Mouse (Mus musculus) induced T-regulatory cell, adult 2 months (primary cell): ENCODE measurements at regions not wholly inside any gene's neighbourhood (a gene's known extent, or its start where the extent isn't known, plus 50 kb on each side); places are given as distances from the start of the nearest gene placed in this dataset.
A peak's percentile ranks its signal among the peaks of the same experiment; 100 is the strongest.

ENCODE experiments used
- DNase-seq: peaks from one replicate; pipeline ENCODE4 v3.0.0-alpha.2; 2012; ENCODE audit warnings: low read depth

DNA sequence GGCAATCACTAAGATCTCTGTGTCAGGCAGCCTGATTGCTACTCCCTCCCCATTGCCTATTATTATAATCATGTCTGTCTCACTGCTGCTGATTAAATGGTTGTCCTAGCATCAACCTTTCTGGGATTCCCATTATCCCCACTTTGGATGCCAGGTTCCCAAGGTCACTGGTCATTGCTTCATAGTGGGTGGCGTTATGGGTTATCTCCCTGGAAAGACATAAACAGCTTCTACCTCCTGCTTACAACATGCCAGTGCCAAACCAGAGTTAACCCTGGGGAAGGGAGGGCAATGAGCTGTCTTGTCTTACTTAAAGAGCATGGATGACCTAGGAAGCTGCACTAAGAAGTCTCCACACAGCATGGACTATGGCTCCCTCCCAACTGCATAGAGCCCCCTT lies 136.9 kb downstream of the Uaca start:
- no peak for DNase-seq

DNA sequence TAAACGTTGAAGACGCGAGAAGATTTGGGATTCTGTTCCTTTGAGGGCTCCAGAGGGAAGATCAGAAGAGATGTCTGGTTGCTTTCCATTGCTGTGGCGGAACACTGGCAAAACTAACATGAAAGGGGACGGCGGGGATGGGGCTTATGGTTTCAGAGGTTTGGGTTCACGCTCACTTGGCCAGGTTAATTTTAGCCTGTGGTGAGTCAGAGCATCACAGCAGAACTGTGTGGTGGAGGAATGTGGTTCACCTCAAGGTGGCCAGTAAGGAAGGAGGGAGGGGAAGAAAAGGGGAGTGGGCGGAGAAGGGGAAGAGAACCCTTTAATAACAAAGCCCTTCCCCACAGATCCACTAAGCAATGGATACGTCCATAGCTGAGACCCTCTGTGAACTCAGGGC lies 142.6 kb downstream of the Uaca start:
- no peak for DNase-seq

DNA sequence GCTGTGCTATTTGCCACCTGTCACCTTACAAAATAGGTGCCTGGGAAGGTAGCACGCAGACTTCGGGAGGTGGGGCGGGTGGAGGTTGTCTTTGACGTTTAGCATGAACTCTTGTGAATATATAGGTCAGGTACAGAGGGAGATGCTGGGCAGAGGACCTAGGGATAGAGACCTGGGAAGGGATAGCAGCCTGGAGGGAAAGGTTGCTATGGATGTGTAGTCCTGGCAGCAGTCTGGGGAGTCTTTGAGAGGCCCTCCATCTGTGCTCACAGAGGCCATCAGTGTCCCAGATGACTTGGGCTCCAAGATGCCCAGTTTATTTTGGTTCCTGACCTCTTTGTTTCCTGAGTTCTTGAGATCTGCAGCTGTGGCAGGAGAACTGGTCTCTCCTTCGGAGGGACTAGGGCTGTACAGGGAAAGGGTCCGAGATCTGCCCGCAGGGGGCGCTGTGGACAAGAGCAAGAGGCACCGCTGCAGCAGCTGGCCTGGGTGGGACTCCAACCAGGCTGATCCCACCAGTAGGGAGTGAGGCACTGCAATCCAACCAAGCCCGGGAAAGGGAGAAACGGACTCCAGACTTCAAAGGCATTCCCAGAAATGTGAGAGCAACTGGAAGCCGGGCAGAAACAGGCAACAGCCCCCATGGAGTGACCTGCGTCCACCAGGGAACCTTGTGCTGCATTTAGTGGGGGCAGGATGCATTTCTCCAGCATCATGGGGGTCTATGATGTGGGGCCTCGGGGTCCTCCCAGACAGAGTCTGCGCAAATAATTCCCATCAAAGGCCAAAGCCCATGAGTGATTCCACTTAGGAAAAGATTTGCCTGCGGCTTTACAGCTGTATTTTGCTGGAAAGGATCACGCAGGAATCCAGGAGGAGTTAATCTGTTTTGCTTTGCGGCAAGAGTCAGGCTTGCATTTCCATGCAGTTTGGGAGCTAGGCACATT lies 145.8 kb downstream of the Uaca start:
- DNase-seq = peak; percentile 68

DNA sequence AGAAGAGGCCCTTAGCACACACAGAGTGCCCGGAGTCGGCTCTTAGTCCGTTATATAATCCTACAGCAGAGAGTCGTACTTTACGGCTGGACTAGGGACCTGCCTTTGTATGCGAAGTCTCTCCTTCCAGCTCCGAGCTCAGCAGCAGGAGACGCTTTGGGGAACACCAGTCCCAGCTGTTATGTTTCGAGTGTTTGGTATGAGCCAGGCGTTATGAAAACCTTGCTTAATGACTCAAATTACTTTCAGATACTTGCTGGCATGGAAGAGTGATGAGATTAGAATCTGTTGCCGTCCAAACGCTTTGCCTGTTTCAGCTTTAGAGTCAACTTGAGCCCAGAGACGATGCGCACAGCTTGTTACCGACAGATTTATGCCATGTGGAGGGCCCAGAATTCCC lies 153.0 kb downstream of the Uaca start:
- no peak for DNase-seq

DNA sequence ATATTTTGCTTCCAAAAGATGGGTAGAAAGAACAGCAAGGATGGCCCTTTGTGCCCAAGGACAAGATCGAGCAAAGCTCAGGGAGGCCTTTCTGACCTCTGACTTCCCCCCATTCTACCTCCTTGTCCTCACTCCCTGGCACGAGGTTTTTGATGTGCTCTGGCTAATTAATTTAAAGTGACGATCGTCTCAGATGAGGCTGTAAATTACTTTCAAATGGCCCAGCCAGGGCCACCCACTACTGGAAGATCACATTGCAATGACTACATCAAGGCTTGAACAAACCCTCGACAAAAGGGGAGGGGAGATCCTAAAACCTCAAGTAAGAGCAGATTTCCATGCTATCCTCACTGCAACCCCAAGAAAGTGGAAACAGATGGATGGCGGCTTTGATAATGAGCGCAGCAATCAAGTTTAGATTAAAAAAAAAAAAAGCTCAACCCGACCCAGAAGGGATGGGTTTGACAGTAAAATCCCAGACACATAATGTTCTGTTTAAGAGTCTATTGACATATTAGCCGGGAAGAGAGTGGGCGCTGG lies 154.3 kb downstream of the Uaca start:
- no peak for DNase-seq

DNA sequence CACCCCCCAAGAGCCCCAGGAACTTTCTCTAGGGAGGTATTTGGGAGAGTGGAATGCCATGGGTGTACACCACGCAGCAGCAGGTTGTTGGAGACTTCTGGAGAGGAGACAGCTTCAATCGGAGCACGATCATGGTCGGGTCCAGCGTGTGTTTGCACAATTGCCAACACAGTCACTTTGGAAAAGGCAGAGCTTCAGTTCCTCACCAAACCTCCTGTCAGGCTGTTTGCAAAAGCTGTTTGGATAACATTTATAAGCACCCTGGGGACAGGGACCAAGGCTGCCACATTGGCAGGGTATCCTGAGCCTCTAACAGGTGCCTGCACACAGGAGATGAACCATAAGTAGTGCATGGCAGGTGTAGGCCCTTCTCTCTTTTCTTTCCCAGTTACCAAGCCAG lies 155.8 kb downstream of the Uaca start:
- DNase-seq = no peak

DNA sequence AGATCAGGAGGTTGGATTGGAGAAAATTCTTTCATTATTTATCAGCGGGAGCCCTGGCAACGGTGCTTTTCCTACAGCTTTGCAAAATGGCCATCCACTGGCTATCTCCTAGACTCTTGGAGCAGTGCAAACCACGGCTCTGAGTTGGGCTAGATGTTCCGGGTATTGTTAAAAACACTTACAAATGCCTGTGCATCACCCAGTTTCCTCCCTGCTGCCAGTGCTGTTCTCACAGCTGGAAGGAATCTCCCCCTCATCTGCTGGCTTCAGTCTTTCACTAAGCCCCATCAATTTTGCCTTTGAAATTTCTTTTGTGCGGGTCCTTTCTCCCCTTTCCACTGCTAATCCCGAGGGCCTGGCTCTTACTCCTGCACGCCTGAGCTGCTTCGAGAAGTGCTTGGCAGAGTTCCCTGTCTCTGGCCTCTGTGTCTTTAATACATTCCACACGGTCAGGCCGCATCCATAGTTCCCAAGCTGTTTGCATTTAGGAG lies 156.8 kb downstream of the Uaca start:
- DNase-seq = no peak

DNA sequence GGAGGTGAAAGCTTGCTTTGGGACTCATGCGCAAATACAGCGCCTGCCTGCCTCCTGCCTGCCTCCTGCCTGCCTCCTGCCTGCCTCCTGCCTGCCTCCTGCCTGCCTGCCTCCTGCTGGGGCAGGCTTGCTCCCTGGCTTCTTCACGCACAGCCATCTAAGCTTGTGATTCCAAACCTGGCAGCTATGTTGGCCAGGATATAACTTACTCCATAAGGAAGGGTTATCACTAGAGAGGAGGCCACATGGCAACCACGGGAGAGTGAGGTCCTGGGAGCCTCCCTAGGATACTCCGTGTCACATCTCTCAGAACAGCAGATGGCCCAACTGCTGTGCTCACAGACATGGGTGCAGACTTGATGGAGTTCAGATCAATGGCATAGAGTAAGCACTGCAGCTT lies 163.1 kb downstream of the Uaca start:
- DNase-seq = no peak

DNA sequence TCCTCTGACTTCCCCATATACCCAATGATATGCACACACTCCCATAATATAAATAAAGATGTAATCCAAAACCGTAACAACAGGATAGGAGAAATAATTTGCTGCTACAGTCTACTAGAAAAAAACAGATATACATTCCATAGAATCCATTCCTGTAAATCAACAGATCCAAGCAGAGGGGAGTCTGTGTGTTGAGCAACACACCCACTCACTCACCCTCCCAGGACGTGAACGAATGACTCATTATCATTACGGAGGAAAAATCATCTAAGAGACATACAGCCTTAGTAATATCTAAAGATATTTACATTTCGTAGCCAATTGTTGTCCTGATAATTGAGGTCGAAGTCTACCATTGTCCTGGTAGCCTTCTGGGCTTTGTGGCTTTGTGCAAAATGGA lies 165.2 kb downstream of the Uaca start:
- DNase-seq = no peak

DNA sequence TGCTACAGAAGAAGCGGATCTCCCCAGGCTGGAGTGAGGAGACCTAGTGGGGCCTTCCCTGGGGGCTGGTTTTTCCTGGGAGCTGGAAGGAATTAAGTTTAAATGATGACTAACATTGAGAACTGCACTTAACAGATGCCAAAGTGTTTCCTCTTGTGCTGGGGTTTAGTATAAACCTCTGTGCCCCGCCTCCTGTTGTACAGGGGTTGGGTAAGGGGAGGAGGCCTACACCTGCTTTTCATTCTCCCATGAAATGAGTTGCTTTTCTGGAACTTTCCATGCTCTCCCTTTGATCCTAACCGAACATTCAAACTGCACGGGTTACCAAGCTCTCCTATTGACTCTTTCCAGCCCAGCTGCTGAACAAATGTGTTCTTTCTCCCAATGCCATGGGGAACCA lies 167.7 kb downstream of the Uaca start:
- DNase-seq = no peak

DNA sequence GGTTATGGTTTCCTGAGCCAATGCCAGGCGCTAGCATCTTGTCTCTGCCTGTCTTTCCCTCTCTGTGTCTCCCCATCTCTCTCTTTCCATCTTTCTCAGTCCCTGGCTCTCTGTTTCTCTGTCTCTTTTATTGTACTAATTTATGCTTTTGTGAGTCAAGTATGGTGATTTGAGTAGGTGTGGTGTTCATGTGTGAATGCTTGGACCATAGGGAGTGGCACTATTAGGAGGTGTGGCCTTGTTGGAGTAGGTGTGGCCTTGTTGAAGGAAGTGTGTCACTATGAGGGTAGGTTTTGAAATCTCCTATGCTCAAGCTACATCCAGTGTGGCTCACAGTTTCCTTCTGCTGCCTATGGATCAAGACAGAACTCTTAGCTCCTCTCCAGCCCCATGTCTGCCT lies 171.3 kb downstream of the Uaca start:
- DNase-seq = no peak

DNA sequence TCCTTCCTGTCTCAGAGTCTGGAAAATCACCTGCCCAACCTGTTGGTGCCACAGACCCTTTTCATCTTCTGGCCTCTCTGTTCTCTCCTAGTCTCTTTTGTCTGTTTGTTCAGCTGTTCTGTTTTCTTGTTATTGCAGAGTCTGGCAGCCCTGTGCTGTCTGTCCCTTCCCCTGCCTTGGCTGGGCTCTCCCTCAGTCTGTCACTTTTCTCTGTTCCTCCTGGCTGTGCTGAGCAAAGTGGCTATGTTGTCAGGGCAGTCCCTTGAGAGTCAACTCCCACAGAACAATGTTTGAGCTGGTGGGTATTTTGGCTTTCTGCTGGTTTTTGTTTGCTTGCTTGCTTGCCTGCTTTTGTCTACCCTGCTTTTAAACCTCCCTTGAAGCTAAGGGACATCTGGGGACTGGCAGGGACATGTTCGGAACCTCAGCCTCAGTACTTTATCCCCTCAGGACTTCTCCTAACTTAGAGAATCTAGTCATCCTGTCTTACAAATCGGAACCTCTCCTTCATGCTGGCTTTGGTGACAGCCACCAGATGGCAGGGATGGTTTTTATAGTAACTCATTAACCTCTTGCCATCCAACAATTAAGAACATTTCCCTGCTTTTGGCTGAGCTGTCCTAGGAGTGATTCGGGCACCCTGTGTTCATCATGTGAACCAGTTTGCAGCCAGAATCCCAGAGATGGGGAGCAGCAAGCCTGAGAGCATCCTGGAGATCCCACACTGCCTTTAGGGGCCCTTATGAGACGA lies 174.1 kb downstream of the Uaca start:
- peak; percentile 27 for DNase-seq

DNA sequence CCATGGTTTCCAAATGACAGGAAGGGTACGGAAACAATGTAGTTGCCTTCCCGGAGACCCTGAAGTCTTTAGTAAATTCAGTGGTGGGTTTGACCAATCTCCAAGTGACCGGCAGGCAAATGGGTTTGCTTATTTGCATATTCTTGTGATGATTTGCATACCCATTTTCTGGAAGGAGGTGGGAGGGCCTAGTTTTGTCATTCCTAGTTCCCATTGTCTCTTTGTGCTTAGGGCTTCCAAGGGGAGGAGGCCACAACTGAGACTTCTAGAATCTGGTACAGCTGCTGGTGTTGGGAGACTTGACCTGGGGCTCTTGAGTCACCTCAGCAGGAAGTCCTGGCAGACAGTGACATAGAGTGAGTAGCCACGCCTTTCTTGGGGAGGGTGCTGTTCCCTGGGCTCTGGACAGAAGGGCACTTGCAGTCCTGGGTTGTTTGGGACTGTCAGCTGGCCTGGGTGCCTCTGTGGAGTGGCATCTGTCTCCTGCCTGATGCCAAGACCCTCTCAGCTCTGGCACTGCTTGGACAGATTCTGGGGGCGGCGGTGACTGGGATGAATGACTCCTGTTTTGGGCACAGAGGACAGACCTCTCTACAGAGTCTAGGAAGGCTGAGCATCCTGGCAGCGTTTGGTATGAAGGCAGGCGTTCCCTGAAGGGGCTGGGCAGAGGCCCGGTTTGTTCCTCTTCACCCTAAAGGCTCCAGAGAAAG lies 178.0 kb downstream of the Uaca start:
- DNase-seq = no peak

DNA sequence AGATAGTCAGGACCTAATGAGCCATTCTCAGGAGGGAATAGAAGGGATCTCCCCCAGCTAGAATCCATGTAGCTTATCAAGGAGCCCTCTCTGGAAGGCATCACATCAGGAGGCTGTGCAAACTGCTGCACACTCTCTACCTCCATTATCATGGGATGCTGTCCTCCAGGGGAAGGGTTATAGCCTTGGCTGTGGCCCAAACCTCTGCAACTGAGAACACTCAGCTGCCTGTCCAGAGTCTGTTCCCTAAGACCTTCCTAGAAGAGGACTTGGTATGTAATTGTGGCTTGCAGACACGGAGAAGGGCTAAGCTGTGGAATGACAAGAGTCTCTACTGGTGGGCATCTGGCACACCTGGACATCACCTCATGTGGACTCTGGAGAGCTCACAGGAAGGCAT lies 180.2 kb downstream of the Uaca start:
- DNase-seq = no peak

DNA sequence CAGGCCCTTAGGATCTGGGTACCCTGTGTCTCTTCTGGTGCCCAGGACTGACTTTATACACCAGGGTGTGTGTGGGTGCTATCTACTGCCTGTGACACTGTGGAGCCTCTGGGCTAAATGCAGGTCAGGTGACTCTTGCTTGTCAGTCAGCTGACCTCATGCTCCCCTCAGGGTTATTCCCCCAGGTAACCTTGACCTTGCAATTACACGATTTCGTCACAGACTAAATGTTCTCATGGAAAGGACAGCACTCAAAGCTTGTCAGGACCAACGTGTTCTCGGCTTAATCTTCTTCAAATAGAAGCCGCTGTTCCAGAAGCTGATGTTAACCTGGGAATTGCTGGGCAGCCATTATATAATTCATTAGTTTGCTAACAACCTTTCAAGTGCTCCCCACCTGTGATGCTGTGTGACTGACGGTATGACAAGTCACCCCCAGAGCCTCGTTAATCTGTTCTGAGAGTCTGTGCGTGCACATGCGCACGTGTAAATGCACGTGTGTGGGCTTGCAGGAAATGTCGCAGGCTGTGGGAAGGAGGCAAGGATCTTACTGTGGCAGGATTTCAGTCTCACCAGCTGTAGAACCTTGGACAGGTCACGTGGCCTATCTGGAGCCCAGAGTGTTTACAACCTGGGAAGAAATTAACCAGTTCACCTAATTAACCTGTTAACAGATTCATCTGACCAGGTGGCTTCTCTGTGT lies 188.2 kb downstream of the Uaca start:
- no peak for DNase-seq

DNA sequence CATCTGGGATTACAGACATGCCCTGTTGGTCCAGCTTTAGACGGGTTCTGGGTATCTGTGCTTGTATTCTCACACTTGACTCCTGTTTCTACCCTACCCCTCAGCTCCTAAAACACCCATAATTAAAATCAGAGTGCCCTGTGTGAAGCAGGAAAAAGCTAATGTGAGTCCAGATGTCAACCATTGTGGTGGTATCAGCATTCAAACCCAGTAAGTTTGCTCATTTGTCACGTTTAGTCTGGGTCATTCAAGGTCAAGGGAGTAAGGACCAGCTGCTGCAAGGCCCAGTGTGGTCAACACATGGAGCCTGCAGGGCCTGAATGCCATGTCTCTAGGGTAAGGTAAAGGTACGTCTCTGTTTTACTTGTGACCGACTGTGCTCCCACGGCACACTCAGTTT lies 188.9 kb downstream of the Uaca start:
- DNase-seq = no peak

DNA sequence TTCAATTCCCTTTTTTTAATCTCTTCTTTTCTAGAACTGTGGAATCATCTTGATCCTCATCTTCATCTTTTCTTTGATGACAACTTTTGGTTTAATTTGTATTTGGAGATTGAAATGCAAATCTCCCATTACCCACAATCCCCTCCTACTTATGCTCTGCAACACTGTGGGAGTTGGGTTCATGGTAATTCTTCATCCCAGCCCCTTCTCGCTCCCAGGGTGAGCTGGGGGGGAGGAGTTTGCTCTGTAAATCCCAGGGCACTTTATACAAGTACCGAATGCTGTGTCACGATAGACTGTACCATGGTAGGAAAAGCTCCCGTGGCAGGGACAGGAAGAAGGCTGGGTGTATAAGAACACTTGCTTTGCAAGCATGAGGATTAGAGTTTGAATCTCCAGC lies 193.8 kb downstream of the Uaca start:
- DNase-seq = no peak

DNA sequence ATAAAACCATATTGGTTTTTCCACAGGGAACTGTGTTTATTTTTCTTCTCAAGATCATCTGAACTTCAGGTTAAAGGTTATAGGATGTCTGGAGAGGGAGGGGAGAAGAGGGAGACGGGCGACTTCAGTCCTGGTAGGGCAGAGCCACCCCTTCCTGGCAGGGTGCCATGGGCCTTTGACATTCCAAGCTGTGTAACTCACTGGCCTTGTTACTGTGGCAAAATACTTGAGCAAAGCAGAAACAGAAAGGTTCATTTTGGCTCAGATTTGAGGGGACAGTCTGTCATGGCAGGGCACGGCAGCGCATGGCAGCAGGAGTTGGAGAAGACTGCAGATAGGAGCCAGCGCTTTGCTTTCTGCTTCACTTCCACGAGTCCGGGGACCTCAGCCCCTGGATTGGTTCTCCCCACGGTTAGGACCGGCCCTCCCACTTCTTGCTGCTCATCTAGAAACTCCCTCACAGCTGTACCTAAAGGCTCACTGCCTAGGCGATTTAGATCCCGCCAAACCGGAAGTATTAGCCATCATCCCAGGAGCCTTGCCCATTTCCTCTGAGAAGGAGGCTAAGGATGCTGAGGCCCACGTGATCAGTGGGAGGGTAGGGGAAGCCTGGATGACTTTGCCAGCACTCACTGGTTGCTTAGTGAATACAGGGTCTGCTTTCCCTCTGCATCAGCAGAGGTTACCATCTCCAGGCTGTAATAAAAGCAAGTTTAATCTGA lies 195.5 kb downstream of the Uaca start:
- DNase-seq = no peak

DNA sequence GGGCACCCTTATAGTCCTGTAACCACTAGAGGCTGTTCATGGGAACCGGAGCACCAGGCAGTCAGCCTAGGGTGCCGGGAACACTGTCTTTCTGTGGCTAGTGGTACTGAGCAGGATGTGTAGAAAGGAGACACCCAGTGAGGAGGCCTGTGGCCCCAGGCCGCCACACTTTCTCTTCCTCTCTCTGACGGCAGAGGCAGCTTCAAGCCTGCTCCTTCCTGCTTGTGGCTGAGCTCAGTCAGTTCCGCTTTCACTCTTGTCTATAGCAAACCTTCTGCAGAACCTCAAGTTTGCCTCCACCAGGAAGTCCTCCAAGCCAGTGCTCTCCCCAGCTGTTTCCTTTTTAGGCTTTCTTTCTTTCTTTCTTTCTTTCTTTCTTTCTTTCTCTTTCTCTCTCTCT lies 197.2 kb downstream of the Uaca start:
- DNase-seq = peak; percentile 91

DNA sequence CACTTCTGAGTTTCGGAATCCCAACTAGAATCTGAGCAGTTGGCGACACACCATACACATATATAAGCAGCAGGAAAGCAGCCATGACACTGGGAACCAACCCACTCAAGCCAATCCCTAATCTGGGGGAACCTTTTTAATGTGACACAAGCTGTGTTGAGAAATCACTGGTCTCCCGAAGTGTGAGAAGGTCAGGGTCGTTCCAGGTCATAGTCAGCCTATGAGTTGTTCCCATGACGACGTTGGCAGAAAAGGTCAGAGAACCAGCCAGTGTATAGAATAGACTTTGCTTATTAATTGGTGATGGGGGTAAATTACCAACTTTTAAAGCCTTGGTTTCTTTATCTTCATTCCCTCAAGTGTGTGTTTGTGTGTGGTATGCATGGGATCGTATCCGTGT lies 199.3 kb downstream of the Uaca start:
- DNase-seq = no peak

DNA sequence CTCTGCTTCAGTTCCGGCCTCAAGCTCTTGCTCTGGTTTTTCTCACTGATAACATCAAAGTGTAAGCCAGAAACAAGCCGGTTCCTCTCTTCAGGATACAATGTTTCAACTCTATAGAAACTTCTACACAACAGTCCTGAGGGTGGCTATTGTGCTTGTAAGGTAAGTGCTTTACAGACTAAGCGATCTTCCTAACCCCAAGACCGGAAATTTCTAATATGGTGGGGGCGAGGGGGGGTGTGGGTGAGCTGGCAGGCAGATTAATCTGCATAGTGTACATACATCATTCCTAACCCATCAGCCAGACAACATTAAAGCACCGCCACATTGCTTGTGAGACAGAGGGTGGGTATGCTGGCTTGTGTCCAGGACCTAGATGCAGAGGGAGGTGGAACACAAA lies 200.8 kb downstream of the Uaca start:
- peak; percentile 69 for DNase-seq
